Mouse (Mus musculus) thymus, postnatal 0 days (tissue): Measurements from ENCODE around the gene Anapc7. TPM values are rescaled to one million over a fixed set of nuclear protein-coding genes. Genes with fewer than 3 reads are reported as not detected.
"Not testable (repeated sequence)": the region's sequence is repeated elsewhere in the genome, so short reads cannot be mapped to it uniquely, and the experiment has no call there.

Experiments
- DNase-seq: peaks from one replicate; pipeline ENCODE4 v3.0.0-alpha.2; 2015; ENCODE audit warnings: low spot score
- polyA plus RNA-seq: library from polyadenylated mRNA; unstranded; fragments of >200 nt; fragmentation: Nextera tagmentation; extraction: Ambion mirVana; gene quantifications from 2 replicates; pipeline ENCODE4 v1.2.1, GENCODE M21; 2015

The Anapc7 gene
- polyA plus RNA-seq, 1 experiment from 2014 or later = 39.7 TPM

DNA sequence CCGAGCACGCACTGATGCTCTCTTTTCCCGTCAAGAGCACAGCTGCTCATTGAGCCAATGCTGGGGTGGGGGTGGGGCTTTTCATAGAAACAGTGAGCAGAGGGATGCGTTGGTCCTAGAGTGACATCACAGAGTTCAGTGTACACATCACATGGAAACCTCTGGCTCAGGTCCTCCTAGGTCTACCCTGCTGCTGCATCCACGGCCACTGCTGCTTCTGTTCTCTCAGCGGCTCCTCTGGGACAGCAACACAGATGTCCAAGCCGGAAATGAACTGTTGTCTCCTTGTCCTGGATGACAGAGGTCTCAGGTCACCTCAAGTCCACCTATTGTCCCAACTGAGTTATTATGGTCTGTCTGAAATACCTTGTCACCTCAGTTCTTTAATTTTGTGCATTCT, 28.5 kb downstream of the Anapc7 start:
- no peak for DNase-seq

DNA sequence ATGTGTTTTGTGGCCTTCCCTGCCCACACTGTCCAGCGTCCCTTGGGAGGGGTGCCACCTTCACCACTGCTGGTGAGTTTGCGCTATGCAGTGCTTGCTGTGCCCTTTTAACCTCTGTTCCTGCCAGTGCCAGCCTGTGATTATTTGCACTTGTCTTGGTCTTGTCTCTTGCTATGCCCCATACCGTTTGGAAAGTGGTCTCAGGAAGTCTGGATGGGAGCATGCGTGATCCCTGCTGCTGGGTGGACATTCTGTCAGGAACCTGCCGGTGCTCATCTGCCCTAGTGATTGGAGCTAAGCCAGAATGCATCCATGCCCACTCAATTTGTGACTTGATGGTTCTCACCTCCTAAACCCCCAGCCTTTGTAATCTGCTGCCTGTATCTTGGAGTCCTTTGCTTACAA, 29.4 kb downstream of the Anapc7 start:
- DNase-seq = no peak

DNA sequence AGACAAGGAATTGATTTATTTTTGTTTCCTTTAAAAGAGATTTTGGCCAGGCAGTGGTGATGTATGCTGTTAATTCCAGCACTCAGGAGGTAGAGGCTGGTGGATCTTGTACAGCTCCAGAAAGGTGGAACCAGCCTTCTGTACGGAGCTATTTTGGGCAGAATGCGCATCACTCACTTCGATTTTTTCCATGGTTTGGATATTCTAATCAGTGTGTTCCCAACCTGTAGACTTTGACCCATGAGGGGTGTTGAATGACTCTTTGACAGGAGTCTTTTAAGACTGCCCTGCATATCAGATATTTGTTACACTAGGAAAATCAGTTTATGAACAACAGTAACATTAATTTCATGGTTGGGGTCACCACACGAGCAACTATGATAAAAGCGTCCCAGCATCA, 29.8 kb downstream of the Anapc7 start:
- no peak for DNase-seq

DNA sequence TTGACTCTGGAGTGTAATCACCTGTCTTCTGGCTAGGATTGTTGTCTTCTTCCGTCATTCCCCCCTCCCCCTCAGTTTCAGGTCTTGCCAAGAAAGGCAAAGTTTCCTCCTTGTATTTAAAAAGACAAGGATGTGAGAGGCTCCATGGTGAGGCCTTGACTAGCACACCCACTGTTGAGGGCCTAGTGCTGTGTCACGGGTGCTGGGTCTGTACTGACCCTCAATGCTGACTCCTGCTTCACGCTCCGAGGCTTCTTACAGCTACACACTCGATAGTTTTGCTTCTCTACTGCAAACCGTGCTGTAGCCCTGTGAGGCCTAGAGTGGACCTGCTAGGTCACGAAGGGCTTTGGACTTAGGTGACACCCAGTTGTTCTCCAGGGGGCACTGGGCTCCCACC, 30.7 kb downstream of the Anapc7 start:
- DNase-seq = no peak

DNA sequence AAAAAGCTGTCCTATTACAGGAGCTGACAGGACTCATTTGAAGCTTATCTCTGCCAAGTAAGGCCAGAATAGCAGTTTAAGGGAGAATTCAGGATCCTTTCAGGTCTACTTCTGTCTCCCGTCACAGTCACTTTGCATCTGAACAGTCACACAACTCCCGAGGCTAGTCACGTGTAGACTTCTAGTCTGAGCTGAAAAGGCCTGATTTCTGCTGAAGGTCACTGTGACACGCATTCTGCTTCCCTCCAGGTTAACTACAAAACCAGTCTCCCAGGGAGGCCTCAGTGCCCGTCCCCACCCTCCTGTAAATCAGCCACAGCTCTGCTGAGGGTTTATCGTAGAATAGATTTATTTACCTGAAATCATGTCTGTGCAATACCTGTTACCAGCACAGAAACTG, 31.7 kb downstream of the Anapc7 start:
- no peak for DNase-seq

DNA sequence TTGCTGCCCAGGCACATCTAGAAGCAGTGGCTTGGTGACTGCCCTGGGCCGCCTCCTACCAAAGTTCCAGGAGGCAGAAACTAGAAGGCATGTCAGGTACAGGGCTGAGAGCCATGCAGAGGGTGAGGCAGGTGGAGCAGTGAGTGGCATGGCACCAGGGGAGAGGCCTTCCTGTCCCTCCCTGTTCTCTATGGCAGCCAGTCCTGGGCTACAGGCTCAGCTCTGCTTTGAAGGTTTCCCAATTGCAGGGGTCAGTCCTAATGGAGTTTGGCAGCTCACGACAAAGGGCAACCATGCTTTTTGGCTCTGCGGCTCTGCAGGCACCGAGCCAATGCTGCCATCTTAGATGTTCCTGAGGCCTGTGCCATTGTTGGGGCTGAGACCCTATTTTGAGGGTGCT, 32.9 kb downstream of the Anapc7 start:
- no peak for DNase-seq

DNA sequence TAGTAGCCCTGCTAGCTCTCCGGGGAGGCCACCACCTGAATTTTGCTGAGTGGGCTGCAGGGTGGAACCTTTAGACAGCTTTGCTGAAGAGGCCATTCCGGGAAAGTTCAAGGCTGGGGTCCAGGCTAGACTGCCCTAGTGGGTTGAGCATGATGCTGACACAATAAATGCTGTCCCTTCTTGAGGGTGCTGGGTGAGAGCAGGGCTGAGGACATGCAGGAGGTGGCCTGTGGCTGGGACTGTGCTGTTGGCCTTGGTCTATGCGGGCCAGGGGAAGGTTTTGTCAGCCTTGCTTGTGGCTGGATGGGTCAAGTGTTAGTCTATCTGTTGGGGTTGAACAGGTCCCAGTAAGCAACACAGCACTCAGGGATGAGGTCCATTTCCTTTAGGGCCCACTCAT, 33.4 kb downstream of the Anapc7 start:
- no peak for DNase-seq

DNA sequence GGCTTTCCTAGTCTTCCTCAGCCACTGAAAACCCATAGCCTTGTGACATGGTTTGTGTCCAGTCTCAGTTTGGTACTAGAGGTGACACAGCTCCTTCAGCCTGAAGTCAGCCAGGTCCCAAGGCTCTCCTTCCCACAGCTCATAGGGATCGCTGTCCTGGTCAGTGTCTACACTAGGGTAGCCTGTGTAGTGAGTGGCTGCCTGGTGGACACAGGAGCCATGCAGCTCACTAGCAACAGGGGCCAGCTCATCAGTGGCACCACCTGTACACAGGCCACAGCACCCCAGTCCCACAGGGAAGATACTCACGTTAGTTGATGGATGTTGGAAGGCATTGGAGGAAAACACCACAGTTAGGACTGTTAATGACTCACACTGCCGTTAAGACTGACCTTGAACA, 34.1 kb downstream of the Anapc7 start:
- DNase-seq = no peak

DNA sequence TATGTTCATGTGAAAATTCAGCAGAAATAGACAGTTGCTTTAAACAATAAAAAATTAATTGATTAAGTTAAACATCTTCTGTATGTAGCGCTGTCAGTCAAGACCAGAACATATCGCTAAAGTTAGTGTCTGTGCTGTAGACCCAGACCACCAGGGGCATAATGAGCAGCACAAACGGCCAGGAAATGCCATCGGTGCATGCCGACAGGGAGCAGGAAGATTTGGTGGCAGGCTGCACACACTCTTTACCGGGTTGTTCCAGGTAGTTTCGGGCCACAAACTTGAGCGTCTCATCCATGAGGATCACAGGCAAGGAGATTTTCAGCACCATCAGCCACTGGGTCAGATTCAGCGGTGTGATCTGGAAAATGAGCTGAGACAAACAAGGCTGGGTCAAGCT, 35.6 kb downstream of the Anapc7 start:
- DNase-seq = not testable (repeated sequence)

DNA sequence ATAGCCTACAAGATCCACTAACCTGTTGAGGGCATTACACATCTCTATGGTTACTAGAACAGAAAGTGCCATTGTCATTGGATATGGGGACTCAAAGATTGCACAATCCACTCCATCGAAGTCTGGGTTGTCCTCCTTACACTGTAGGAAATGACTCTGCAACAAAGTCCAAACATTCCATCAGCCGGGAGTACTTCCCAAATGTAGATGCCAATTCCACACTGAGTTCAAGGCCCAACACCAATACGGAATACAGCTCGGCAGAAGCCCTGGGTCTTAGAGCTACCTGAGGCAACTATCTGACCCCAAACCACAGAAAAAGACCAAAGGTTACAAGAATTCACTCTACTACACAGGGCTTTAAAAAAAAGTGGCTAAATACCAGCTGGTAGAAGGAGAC, 36.6 kb downstream of the Anapc7 start:
- no peak for DNase-seq

DNA sequence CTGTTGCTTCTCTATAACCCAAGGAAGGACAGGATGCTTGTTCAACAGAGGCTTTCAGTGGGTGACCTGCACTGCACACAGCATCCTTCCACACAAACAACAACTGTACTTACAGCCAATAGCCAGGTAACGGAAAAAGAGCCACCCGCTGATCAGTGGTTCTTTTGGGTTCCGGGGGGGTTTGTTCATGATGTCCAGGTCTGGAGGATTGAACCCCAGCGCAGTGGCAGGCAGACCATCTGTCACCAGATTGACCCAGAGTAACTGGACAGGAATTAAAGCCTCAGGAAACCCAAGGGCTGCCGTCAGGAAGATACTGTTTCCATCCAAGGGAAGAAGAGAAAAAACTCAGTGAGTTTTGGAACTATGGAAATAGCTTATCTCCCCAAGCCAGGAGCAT, 37.8 kb downstream of the Anapc7 start:
- no peak for DNase-seq

DNA sequence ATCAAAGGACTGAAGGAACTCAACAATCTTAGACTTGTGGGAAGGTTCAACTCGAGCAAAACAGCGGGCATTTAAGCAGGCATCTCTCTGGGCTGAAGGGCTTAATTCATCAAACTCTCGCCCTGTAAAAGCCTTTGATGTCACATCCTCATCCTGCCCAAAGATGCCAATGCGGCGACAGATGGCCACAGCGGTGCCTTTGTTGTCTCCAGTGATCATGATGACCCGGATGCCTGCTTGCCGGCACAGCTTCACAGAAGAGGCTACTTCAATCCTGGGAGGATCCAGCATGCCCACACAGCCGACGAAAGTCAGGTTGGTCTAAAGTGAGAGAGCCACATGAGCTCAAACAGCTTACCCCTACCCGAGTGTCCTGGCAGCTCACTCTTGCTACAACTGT, 39.2 kb downstream of the Anapc7 start:
- DNase-seq = no peak

DNA sequence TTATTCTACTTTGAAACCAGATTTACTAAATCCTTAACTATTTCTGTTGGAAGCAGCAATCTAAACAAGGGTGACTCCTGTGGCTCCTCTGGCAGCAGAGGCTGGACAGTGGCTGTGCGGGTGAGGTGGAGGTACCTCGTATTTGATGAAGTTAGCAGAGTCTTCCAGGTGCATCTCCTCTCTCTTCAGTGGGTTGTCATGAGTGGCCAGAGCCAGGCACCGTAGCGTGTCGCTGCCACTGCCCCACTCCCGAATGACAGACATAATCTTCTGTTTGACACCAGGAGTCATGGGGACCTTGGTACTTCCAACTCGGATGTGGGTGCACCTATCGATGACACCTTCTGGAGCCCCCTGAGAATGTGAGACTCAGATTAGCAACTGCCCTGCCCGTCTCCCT, 39.9 kb downstream of the Anapc7 start:
- DNase-seq = no peak

DNA sequence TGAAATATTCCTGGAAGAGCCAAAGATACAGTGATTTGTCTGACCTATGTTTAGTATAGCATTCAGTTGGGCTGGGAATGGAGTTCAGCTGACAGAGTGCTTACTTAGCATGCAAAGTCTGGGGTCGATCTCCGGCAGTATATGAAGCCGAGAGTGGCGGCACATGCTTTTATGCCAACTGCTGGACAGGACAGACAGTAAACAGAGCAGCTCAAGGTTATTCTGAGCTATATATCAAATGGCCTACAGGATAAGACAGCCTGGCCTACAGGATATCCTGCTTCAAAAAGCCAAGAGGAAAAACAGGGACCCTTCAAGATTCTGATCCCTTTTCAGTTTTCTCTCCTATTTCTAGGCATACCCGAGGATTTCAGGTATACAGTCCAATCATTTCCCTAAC, 50.2 kb downstream of the Anapc7 start:
- no peak for DNase-seq

DNA sequence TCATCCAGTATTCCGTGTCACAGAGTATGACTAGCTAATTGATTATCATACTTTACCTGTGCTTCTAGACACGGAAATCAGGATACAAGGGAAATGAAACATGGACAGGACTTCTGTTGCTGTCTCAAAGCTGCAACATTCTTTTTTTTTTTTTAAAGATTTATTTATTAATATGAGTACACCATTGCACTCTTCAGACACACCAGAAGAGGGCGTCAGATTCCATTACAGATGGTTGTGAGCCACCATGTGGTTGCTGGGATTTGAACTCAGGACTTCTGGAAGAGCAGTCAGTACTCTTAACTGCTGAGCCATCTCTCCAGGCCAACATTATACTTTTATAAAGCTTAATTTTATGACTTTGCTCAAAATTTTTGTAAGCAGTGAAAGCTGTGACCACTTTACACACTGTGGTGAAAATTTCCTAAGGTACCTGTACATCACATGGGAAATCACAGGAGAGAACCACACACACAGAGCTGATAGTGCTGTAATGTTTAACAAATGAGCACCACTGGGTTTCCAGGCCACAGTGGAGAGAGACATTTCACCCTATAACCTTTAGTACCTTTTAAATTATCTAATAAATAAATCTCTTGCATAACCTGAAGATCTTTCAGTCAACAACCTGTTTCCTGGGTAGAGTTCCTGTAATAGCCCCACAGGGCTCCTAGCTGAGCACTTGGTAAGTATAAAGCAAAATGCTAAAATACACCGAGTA, 53.3 kb downstream of the Anapc7 start:
- no peak for DNase-seq

DNA sequence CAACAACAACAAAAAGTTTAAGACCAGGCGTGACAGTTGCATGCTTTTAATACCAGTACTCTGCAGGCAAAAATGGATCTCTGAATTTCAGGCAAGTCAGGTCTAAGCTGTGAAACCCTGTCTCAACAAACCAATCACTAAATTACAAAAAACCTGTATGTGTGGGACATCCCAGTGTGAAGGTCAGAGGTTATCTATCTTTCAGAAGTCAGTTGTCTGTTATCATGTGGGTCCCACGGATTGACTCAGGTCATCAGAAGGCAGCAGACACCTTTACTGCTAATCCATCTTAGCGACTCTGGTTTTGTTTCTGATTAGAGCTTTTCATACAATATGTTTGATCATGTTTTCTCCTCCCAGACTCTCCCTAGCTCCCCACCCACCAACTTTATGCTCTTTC, 54.6 kb downstream of the Anapc7 start:
- DNase-seq = no peak

DNA sequence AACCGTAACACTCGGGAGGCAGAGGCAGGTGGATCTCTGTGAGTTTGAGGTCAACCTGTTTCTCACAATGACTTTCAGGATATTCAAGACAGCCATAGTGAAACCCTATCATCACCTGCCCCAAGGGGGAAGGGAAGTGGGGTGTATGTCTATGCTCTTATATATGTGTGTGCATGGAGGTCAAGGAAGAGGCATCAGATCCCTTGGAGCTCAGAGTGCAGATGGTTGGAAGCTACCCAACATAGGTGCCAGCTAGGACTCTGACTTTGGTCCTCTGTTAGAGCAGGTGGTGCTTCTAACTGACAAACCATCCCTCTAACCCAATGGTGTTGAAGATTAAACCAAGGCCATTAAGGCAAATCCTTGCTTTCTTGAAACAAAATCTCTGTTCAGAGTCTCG, 56.0 kb downstream of the Anapc7 start:
- DNase-seq = no peak

DNA sequence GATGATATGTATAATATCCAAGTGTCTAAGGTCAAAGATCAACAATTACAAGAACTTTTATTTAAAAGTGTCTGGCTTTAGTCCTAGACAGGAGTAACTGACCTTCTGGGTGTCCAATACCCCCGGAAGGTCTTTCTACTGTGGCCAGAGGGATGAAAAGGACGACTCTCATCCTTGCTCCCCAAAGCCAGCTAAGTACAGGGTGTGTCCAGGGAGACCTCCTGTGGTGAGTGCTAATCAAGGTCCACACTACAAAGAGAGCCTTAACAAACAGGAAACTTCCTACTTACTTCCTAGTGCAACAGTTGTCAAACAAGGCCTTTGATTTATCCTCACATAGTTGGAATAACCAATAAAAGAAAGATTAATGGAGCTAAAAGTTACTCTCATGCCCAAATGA, 57.6 kb downstream of the Anapc7 start:
- DNase-seq = no peak

DNA sequence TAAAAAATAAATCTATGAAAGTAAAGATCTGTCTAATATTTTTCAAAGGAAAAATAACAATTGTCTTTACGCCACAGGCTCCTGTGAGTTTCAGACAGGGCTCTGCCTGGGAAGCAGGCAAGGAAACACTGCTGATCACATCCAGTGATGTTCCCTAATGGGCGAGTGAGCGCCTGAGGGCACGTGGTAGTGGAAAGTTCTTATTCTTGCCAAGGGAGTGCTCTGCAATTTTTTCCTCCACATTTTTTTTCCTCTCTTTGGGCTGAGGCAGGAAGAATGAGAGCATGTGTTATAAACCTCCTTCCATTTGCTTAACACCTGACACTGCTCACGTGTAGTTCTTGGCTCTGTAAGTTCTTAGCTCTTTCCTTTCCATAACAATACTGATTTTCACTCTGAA, 60.4 kb downstream of the Anapc7 start:
- DNase-seq = no peak

DNA sequence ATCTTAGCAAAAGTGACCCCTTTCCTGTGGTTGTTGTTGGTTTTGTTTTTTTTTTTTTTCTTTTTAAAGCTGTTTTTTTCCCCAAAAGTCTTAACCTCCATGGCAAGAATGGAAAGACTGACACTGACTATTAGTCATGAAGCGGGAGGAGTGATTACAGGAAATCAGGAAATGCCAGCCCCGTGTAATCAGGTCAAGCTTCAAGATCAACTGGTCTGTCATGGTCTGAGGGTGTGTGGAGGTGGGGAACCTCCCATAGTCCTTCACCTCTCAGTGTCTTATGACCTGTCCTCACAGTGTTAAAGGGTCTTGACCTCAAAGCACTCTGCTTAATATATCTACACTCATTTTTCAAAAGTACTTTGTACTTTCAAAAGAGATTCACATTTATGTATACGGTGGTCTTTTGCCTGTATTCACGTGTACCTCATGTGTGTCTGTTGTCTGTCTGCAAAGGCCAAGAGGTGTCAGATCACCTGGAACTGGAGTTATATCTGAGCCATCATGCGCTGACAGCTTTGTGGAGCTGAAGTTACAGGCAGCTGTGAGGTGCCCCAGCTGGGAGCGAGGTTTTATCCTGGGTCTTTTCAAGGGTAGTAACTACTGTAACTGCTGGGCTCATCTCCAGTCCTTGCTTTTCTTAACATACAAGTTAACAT, 61.4 kb downstream of the Anapc7 start:
- no peak for DNase-seq

DNA sequence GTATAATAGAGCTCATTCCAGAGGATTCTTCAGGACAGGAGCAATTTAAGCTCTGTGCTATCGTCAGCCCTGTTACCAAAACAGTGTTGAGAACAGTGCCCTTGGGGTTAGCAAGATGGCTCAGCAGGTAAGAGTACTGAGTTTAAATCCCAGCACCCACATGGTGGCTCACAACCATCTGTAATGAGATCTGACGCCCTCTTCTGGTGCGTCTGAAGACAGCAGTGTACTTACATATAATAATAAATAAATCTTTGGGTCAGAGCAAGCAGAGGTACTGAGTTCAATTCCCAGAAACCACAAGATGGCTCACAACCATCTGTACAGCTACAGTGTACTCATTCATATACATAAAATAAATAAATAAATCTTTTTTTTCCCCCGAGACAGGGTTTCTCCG, 64.8 kb downstream of the Anapc7 start:
- DNase-seq = not testable (repeated sequence)

DNA sequence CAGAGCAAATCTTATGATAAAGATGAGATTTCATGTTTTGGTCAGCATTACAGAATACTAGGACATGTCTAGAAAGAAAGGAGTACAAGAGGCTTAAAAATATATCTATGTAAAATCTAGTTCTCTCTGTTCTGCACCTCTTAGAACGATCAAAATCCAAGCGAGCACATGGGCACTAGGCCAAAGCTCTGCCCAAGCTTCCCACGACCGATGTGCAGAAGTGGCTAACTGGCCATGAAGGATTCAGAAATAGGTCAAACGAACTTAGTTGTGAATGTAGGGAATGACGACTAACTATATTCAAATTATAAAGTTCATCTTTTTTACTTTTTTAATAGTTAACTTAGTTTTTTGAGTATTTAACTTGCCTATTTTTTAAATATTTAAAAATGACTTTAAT, 66.3 kb downstream of the Anapc7 start:
- no peak for DNase-seq

DNA sequence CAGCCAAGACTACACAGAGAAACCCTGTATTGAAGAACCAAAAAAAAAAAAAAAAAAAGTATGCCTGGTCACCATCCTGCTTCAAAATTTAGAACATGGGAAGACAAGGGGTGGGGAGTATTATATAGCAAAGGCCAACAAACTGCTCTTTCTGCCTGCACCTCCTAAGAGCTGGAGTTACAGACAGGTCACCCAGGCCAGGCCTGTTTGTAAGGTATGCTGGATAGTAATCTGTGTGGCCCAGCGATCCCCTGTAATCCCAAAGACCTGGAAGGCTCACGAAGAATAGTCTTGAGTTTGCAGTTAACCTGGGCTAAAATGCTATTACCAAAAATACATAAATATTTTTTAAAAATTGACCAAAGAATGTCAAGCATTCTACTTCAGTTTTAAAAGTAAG, 68.7 kb downstream of the Anapc7 start:
- DNase-seq = no peak
